Mouse (Mus musculus): ENCODE results near the gene Mtx3.
"Not testable (repeated sequence)": the region's sequence is repeated elsewhere in the genome, so short reads cannot be mapped to it uniquely, and the experiment has no call there.

Mtx3 gene

DNA sequence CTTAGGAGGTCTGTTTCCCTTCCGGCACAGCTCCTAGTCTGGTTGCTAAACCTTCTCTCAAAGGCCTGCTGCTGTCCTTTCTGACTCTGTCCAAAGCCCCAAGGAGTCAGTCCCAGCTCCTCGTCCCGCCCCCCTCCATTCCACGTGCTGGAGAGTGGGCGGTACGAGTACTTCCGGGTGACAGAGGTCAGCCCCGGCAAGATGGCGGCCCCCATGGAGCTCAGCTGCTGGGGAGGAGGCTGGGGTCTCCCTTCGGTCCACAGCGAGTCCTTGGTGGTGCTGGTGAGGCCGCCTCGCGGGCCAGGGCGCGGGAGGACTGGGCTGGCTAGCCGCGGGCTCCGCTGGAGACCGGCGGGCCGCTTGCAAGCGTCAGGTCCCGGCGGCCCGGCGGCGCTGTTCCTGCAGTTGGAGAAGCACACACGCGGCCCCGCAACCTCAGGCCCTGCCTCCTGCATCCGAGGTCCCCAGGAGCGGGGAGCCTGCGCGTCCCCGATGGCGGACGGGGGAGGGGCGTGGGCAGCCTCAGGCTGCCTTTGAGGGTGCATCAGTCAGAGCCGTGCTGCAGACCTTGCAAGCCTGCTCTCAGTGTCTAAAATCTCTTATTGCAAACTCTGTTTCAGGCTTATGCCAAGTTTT, at the start of gene Mtx3:
Gene Mtx3 (plus strand): TSS at position 175 of the 636 bp plus-strand sequence.
- peak; percentile 67 for DNase-seq (ENCODE audit: low spot score)

DNA sequence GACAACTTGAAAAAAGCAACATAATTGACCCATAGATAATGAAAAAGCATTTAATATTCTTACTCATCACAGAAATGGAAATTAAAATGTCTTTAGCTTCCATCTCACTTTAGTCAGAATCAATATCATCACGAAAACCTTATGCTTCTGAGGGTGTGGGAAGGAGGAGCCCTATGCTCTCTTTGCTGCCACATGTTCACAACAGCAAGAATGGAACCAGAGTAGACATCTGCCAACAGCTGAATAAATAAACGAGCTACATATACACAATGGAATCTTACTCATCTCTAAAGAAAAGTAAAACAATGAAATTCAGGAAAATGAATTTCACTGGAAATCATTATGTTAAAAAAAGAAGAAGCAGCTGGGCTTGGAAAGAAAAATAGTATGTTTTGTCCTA, 45.7 kb upstream of the Mtx3 start:
- no peak for DNase-seq (ENCODE audit: low spot score)

DNA sequence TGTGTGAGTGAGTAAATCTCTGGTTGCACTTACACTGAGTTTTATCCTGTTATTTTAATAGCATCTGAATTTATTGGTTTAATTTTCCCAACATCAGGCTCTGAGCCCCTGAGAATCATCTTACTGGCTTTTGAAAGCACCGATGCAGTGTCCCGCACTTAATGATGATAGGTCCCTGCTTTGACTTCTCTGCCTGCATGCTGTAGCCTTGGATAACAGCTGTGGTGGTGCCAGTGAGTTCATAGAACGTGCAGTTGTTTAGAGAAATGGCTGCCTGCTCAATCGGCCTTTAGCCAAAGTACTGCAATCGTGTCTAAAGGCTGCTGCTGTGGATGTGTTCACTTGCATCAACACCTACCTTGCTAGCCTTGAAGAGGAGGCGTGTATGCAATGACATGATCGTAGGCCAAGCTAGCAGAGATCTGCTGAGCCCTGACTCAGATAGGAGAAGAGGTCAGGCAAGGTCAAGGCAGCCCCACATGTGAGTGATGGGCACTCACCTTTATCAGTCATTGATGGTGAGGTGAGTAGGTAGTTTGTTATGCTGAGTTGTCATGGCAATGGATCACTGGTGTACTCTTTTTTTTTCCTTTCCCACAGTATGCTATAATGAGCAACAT, 45.1 kb upstream of the Mtx3 start:
- no peak for DNase-seq (ENCODE audit: low spot score)

DNA sequence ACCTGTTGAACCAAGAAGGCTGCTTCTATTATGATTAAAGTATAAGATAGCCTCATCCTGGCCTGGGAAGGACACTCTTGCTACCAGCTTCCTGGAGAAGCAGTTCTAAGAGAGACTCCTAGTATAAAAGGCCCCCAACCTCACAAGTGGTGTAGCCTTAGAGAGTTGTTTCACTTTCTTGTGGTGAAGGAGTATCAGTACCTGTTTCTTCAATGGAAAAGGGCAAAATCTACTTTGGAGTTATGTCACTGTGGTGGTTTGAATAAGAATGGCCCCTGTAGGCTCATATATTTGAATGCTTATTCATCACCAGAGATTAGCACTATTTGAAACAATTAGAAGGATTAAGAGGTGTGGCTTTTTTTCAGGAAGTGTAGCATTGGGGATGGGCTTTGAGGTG, 37.8 kb upstream of the Mtx3 start:
- DNase-seq (ENCODE audit: low spot score), result no peak

DNA sequence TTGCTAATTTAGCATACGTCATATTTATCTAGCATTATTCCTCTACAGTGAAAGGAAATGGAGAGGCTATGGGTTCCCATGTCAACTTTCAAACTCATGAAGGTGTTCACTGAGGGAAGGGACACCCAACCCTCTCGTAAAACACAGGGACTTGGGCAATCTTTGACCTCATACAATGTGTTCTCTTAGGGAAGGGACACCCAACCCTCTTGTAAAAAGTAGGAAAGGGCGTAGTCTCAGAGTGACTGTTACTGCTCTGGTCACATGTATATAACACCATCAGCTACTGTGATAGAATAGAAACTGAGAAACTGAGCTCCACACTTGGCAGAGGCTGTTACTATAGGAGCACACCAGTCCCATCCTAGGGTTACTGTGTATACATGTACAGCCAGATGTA, 36.7 kb upstream of the Mtx3 start:
- no peak for DNase-seq (ENCODE audit: low spot score)

DNA sequence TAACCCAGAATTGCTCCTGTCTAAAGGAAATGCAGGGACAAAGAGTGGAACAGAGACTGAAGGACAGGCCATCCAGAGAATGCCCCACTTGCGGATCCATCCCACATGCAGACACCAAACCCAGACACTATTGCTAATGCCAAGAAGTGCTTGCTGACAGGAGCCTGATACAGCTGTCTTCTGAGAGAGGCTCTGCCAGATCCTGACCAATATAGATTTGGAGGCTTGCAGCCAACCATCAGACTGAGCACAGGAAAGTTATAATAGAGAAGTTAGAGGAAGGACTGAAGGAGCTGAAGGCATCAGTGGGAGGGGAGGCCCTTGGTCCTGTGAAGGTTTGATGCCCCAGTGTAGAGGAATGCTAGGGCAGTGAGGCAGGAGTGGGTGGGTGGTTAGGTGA, 34.0 kb upstream of the Mtx3 start:
- not testable (repeated sequence) for DNase-seq (ENCODE audit: low spot score)

DNA sequence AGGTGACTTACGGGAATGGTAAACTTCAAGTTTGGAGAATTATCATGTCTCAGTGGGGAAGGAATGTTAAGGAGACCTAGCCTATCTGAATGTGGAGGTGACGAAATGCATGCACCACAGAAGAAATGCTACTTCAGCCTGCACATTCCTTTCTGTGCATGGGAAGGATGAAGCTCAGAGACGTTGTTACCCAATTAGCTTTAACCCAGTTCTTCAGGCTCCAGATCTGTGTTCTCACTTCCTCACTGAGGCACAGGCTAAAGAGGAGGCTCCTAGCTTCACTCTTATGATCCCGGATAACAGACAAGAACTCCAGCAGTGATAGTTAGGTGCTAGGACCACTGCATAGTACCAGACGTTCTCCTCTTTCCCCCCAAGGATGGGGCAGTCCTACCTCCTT, 28.2 kb upstream of the Mtx3 start:
- no peak for DNase-seq (ENCODE audit: low spot score)

DNA sequence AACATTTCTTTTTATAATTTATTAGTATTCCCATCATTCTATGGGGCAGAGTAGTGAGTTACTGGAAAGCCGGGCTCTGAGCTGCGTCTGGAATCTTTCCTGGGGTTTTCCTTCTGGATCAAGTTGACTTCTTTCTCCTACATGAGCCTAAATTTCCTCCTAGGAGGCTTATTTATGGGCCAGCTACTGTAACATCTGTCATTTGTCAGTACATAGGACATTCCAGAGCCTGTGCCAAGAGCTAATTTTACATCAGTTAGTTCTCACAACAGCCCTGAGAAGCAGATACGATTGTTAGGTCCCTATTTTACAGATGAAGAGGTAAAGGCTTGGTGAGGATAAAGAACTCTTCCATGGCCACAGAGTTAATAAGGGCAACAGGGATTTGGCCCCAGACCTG, 27.2 kb upstream of the Mtx3 start:
- DNase-seq (ENCODE audit: low spot score), result no peak

DNA sequence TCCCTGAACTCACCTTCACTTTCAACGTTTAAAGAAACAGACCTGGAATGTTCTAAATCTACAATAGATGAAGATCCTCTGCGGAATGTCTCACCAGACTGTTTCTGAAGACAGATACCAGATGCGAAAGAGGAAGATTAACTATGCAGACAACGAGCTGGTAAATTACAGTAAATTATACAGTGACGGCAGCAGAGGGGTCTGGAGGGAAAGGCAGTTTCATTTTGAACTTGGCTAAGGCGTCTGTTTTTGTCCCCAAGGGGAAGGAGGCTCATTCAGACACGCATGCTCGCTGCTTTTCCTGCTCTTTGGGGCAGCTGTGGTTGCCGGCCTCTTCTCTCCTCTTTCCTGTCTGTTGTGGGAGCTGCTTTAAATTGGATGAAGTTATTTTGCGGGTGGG, 15.7 kb upstream of the Mtx3 start:
- no peak for DNase-seq (ENCODE audit: low spot score)

DNA sequence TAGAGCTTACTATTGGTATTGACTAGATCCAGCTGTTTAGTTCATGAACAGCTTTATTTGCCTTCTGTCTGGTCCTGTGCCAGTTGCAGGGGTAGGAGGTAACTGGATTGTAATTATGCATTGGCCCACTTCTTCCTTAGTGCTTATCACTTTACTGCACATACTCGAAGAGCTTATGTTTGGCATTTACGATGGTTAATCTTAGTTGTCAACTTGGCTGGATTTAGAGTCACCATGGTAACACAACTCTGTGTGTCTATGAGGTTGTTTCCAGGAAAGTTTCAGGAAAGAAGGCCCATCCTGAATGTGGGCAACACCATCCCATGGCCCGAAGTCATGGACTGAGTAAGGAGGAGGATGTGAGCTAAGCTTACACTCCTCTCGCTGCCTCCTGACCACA, 11.4 kb upstream of the Mtx3 start:
- DNase-seq (ENCODE audit: low spot score), result no peak

DNA sequence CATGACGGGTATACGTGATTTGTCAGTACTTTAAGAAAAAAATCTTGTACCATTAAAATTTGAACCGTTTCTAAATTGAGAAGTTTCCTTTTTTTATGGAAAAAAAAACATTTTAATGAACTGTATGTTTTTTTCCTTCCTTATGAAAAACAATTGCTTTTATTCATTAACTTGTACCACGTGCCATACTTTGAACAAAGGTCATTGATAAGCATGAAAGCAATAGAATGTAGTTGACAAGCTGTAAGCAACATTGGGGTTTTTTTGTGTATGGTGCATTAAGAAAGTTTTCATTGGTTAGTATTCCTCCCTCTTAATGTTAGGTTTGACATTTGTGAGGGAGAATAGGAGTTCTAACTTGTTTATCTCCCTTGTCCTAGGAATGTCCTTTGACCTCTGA, 1.9 kb downstream of the Mtx3 start:
- DNase-seq (ENCODE audit: low spot score), result peak; percentile 3

DNA sequence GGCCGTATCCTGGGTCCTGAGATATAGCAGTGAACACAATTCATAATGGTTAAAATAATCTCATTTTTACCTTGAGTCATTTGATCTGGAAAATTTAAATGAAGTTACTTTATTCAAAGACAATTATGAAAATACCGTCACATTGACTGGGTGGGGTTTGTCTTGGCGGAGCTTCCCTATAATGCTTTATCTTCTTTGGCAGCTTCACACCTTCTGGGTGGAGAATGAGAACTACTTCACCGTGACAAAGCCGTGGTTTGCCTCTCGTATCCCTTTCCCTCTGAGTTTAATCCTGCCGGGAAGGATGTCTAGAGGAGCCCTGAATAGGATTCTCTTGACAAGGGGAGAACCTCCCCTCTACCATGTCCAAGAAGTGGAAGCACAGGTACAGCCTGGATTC, 2.8 kb downstream of the Mtx3 start:
- peak; percentile 32 for DNase-seq (ENCODE audit: low spot score)

DNA sequence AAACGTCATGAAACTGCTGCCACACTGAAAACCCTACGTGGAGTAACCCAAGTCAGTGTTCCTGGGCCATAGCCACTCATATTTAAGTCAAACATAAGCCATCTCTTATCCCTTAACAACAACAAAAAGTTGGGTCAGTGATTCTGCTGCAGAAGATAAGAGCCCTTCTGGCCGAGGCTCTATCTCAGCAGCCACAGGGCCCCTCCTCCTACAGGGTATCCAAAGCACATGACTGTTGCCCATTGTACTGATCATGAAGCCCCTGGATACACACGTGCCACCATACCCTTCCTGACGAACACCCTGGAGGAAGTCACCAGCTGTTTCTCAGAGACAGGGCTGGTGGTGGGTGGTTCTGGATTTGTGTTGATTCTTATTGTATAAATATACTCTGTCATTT, 3.4 kb downstream of the Mtx3 start:
- DNase-seq (ENCODE audit: low spot score), result peak; percentile 33

DNA sequence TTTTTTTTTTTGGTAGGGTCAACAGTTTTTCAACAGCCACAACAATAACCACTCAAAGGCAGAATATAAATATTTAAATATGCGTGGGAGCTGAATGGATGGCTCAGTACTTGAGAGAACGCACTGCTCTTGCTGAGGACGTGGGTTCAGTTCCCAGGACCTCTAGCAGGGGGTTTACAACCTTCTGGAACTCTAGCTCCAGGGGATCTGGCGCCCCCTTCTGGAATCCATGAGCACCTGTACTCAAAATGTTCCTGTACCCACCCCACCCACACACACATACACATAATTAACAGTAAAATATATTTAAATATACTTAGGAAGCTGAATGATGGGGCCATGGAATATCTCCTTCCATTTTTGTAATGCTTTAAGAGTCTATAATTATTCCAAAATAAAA, 11.3 kb downstream of the Mtx3 start:
- DNase-seq (ENCODE audit: low spot score), result peak; percentile 44

DNA sequence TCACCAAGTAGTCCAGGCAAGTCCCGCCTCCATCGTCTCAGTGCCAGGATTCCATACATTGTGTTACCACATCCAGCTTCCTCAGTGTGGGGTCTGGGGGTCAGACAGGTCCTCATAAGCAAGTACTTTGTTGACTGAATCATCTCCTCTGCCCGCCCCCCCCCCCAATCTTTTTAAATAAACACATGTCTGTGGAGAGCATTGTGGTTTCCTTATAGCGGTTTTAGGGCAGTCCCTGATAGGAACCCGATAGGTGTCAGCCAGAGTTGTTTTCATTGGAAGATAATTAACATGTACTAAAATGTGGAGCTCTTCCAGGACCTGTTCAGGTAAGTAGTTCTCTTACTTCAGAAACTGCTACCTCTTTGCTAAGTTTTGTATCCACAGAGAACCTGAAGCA, 14.2 kb downstream of the Mtx3 start:
- DNase-seq (ENCODE audit: low spot score), result no peak

DNA sequence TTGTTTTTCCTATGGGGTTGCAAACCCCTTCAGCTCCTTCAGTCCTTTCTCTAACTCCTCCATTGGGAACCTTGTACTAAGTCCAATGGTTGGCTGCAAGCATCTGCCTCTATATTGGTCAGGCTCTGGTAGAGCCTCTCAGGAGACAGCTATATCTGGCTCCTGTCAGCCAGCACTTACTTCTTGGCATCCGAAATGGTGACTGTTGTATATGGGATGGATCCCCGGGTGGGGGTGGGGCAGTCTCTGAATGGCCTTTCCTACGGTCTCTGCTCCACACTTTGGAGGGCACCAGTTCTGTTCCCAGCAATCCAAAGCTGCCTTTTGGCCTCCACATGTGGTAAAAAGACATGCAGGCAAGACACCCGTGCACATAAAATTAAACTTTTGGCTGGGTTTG, 15.4 kb downstream of the Mtx3 start:
- DNase-seq (ENCODE audit: low spot score), result no peak

DNA sequence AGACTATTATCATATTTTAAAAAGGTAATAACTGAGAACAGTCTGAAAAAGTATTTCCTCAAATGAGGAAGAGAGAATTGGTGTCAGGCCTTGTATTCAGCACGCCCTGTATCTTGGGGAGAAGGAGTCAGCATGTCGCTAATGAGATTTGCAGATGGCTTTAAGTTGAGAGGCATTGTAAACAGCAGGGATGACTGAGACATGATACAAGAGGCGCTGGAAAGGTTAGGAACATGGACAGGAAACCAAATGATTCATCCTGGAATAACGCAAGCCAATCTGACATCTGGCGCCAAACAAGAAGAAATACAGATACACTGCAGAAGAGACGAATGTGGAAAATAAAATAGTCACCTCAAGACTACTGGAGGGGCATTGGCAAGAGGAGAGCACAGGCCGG, 20.8 kb downstream of the Mtx3 start:
- DNase-seq (ENCODE audit: low spot score), result no peak

DNA sequence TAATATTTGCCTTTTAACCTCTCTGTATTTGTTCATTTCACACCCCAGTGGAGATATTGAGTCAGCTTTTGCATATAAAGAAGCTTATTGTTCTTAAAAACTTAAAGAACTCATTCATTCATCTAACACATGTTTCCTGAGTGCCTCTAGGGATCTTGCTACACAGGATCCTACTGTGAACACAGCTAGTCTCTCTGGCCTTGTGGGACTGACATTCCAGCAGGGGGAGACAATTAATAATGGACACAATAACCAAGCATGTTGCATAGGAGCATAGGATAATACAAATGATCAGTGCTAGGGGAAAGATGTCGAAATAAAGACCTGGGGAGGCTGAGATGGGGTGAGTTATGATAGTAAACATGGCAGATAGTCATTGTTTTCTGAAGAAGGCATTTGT, 22.1 kb downstream of the Mtx3 start:
- no peak for DNase-seq (ENCODE audit: low spot score)

DNA sequence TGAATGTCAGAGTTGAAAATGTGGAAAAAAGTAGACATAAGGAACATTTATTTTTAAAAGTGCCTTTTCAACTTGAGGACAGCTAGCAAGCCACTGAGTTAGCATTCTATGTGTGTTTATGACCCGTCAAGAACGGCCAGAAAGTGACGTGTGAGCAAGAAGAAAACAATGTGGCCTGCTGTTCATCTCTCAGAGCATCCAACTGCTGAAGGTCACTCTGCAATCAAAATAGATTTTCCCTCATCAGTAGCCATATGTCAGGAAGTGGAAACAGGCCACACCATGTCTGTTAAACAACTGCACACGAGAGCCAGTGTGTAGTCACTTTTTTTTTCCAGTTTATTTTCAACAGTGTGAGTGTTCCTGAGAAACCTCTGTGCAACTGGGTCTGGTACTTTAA, 35.0 kb downstream of the Mtx3 start:
- DNase-seq (ENCODE audit: low spot score), result no peak

DNA sequence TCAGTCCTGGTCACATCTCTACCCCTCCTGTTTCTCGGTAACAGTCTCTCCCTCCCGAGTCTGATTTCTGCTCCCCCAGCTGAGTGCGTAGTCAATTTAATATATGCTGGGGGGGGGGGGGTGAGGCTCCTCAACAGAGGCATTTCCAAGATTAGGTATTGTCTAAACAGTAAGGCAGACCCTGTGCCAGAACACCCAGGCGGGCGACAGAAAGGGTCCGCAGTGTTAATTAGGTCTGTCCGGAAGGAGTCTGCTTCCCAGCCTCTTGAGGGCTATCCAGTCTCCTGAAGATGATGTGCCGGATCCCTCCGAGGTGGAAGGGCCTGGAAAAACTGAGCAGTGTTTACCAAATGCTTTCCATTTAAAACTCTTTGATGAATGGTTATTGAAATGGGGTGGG, 35.4 kb downstream of the Mtx3 start:
- DNase-seq (ENCODE audit: low spot score), result no peak

DNA sequence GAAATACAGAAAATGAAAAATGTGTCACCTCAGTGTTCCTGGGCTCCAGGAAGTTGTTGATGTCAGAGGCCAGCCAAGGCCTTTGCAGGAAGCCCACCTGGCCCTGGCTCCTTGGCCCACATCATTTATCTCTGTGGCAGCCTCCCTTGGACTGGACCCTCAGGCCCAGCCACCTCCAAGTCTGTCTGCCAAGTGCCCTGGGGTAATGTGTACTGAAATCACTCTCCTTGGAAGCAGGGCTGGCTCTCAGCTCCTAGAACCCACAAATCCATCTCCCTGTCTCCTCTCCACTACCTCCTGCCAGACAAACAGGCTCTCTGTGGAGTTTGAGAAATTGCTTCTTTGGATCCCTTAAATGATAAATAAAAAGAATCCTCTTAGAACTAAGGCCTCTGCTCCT, 36.0 kb downstream of the Mtx3 start:
- no peak for DNase-seq (ENCODE audit: low spot score)

DNA sequence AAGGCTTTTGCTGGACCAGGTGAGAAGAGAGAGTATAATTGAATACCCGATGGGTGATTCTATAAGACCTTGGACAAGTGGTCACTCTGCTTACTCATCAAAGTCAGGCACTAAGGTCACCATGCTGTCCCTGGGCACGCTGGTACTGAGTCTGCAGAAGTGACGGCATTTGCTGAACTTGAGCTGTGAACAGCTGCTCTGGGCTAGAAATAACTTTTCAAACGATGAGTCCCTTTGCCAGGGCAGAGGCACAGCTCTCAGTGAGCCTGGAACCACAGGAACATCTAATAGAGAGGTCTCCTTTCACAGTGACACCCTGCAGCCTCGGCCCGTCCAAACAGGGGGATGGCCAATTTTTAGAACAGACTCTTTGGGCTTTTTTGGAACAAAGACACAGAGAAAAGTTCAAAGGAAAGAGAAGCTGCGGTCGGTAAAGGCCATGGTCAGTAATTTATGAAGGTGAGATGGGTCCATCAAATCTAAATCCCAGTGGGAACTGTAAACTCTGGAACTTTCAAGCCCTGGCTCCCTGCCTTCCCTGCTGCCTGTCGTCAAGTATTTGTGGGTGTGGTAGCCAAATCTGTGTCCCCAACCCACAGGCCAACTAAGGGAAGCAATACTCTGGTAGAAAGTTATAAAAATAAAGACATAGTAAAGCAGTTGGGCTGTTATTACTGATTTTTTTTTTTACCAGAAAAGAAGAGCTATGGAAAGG, 37.9 kb downstream of the Mtx3 start:
- DNase-seq (ENCODE audit: low spot score), result no peak

DNA sequence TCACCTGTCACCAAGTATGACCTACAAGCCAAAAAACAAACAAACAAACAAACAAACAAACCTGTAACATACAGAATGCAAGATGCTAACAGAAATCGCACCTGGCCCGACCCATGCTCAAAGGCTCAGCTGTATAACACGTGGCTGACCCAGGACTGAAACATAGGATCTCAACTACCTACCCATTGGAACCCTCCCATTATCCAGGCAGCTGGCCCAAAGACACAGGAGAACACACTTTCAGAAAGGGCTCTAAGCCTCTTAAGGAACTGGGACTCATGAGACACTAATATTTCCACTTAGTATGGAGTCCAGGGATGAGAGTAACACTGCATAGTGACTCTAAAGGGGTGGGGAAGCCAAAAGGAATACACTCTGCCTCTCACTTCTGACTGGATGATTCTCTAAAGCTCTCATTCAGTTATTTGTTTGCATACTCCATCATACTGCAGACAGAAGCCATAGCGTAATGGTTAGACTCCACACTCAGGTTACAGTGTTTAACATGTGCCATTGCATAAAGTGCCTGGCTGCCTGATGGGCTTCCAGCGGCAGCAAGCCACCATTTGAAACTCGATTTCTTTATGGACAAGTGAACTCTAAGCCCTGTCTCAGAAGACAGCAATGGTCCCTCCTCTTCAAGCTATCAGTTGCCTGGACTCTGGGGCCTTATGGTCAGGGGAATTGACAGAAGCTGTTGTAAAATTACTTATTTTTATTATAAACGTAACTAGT, 38.6 kb downstream of the Mtx3 start:
- DNase-seq (ENCODE audit: low spot score), result no peak
